Mouse (Mus musculus): ENCODE measurements at regions not wholly inside any gene's neighbourhood (a gene's known extent, or its start where the extent isn't known, plus 50 kb on each side); places are given as distances from the start of the nearest gene placed in this dataset.

DNA sequence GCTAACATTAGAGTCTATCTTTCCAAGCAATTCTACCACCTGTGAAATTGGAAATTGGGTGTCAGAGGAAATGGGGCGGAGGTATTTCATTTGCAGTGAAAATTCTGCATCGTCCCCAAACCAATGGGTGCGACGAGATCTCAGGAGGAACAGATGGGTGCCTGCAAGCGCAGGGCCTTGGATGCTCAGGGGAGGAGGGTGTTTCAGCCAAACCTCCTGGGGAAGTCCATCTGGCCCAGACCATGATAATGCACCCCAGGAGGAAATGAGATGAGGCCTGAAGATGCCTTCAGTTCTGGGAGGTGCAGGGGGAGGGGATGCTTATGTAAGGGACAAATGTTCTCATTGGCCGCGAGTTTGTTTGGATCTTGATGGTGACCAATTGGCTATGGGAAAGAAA is 205.9 kb upstream of the Dynlrb2 start:
- no peak for DNase-seq (ENCODE audit: low spot score in 2 of 2)

DNA sequence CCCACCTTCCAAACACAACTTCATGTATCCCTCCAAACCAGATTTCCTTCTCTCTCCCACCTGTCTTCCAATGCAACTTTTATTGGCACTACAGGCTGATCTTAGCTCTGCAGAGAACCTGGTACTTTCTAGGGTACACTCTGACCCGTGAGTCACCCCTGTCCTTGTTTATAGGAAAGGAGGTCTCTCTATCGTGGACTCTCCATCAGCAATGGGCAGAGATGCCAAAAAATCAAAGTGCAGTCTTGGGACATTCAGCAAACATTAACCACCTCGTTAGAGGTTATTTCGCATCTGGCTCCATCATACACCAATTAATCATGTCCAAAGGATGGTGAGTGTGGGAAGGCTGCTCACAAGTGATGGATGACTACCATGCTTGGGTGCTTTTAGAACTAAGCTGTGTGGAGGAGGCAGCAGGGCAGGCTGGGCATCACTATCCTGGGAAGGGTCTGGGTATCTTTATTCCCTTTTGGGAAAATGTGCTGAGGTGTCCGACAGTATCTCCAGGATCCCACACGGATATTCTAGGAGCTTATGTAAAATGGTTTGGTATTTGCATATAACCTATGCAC is 214.0 kb upstream of the Dynlrb2 start:
- DNase-seq (ENCODE audit: low spot score in 2 of 2), result no peak

DNA sequence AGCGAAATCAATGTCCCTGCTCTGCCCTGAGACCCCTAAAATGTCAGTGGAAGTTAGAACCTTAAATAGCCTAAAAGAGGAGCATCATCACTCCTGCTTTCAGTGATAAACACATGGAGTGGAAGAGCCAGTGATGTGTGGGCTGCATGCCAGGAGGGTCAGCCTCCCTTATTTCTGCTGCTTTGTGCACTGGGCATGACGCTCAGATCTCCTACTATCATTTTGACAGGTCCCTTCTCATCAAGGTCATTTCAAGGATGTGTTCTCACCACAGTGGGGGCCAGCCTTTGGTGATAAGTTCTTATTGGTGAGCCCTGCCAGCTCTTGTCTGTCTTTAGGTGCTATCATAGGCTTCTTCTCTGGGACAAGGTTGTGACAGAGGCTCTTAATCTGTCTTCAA is 215.5 kb upstream of the Dynlrb2 start:
- no peak for DNase-seq (ENCODE audit: low spot score in 2 of 2)

DNA sequence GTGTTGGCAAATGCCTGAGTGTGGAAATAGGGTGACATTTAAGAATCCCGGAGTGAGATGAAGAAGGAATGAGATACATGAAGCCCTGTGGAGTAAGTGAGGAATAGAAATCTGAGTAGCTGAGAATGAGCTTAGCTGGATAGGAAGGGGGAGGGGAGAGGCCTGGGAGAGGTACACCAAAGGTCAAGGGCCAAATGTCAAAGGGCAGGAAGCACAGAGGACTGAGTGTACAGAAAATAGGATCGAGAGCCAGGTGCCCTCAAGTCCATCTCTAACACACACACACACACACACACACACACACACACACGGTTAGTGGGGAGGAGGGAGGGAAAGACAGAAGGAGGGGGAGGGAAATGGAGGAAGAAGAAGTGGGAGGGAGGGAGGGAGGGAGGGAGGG is 220.8 kb upstream of the Dynlrb2 start:
- no peak for DNase-seq (ENCODE audit: low spot score in 2 of 2)

DNA sequence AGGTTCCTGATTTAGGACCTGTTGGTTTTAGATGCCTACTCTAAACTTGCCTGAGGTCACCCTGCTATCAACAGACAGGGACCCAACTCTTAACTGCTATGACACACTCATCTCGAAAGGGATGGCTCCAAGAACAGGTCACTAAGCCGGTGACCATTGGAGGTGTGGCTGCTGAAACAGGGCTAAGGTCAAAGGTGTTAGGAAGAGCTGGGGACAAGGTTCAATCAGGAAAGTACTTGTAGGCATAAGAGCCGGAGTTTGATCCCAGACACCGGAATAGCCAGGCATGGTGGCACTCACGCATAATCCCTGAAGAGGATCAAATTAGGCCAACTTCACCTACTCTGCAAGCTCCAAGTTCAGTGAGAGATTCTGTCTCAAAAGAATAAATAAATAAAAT is 222.4 kb upstream of the Dynlrb2 start:
- no peak for DNase-seq (ENCODE audit: low spot score in 2 of 2)

DNA sequence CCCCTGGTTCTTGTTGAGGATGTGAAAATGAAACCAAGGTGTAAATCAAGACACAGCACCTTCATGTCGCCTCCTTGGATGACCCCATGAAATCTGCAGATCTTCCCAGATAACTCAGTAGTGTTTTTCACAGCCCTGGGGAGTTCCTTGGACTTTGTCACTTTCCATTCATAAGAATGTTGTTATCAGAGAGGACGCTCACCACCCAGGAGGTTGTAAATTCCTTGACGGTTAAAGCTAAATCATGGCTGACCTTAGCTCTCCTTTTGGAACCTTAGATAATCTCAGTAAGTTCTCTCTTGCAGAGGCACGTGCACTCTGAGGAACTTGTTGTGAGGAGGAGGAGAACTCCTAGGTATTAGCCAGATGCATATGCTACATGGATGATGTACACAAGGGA is 229.8 kb upstream of the Dynlrb2 start:
- DNase-seq (ENCODE audit: low spot score in 2 of 2), result no peak

DNA sequence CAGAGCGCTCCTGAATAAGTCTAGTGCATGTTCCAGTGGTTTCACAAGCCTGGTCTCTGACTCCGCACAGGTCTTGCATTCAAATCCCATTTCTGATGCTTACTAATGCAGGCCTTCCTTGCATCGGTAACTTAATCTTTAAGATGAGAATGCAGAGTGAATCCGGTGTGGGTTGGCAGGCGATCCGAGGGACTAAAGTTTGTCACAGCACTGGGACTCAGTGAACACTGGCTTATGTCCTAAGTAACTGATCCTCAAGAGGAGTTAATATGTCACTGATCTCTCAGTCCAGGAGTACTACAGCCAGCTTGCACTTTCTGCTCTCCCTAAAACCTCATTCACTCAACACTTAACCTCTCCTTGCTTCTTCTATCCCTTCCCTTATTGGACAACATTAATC is 233.5 kb upstream of the Dynlrb2 start:
- DNase-seq (ENCODE audit: low spot score in 2 of 2), result no peak

DNA sequence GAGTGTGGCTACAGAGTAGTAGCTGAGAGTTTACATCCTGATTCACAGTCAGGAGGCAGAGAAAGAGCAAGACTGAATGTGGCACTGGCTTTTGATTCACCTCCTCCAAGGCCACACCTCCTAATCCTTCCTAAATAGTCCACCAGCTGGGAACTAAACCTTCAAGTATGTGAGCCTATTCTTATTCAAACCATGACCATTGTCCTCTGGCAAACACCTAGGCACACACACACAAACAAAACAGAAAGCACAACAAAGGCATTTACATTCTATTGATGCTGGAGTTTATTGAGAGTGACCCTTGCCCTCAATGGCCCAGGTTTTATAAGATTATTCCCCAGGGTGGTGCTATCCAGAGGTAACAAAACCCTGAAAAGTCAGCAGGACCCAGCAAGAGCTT is 235.4 kb upstream of the Dynlrb2 start:
- no peak for DNase-seq (ENCODE audit: low spot score in 2 of 2)

DNA sequence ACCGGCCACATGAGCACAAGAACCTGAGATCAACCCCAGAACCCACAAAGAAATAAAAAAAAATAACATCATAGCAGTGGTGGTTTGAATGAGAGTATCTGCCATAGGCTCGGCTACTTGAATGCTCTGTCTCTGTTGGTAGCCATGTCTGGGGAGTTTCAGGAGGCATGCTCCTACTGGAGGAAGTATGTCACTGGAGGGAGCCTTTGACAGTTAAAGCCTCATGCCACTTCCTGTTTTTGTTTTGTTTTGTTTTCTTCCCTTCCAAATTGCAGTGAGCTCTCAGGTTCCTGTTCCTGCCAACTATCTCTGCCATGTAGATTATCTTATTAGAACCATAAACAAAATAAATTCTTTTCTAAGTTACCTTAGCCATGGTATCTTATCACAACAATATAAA is 236.1 kb upstream of the Dynlrb2 start:
- DNase-seq (ENCODE audit: low spot score in 2 of 2), result no peak

DNA sequence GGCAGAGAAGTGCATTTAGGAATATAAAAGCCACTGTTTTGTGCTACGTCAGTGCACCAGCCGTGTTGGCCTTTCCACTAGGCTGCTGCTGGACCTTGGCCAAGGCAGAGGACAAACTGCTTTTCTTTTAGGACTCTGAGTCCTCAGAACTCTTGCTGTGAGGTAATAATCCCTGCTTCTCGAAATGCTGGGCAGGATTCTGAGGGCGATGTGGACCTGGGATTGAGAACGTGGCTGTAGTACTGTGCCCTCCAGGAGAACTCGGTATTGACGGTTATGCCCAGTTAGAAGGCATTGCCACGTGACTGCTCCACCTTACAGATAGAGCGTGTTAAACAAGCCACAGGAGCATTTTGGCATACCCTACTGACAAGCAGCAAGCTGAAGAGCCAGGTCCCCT is 236.6 kb upstream of the Dynlrb2 start:
- DNase-seq (ENCODE audit: low spot score in 2 of 2), result peak in 1 of 2 experiments; percentile 9

DNA sequence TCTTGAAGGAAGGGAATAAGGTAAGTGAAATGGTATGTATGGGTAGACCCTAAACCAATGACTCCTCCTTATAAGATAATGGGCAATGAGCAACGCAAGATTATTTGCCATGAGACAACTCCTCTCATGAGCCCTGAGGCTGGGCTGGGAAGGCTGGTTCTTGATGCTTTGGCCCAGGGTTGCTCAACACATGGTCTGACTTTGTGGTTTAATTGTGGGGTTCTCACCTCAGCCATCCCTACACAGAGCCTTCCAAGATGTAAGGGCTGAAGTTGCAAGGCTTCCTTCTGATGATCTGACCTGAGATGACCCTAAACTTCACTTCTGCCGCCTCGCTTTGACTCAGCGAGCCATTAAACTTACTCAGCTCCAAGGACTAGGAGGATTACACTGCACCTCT is 237.8 kb upstream of the Dynlrb2 start:
- no peak for DNase-seq (ENCODE audit: low spot score in 2 of 2)

DNA sequence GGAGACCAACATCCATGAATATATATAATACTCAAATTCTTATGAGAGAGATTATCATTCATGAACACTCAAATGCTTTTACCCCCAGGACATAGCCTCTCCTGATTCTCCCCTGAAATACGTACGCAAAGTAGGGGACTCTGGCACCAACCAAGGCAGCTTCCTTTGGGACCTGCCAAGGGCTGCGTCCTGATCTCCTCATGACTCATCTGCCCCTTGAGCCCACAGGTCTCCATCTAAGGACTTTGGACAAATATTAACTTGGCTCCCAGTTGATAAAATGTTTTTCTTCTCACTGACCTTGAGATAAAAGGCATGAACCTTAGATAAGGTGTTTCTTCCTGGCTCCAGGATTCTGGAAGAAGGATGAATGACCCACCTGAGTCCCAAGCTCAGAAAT is 239.2 kb upstream of the Dynlrb2 start:
- no peak for DNase-seq (ENCODE audit: low spot score in 2 of 2)

DNA sequence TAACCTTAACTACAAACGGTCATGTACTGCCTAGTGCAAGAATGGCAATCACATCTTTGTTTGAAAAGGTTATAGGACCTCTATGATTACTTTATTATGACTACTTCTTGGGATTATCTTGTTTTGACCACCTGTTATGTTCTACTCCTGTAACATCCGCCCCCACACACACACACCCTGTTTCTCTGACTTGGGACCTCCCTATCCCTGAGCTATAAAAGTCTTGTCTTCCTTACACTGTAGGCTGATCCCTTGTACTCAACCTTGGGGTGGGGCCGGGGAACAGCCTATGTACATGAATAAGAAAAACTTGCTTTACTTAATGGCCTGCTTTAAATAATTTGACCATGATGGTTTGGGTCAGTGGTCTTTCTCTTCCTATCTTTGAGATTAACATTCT is 240.7 kb upstream of the Dynlrb2 start:
- DNase-seq (ENCODE audit: low spot score in 2 of 2), result no peak

DNA sequence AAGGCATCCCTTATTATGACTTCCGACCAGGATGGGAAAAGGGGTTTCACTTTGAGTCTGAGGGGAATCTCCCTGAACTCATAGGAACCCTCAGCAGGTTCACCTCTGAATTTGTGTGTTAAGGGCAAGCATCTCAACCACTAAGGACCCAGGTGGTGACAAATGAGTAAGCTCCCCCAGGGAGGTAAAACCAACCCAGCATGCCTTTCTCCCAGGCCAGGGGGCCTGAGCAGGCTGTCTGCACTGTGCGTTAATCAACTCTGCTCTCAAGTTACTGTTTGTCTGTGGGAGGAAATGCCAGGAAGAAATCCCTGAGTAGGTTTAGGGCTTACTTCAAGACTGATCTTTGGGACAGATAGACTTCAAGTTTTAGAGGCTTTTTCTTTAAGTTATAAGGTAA is 243.5 kb upstream of the Dynlrb2 start:
- DNase-seq (ENCODE audit: low spot score in 2 of 2), result no peak

DNA sequence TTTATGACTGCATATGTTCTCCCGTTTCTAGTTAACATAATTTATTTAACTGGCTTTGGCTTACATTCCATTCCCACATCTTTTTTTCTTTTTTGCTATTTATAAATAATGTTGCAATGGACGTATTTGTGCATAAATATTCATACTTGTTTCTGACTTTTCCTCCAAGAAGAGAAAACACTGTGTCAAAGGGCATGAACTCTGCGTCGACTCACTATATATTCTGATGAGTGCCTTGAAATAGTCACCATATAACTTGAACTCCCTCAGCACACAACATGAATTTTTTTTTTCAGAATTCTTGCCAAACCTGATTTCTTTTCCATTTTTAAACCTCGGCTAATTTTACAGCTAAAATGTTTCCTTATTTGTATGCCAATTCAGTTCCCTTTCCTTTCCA is 249.4 kb upstream of the Dynlrb2 start:
- DNase-seq (ENCODE audit: low spot score in 2 of 2), result no peak

DNA sequence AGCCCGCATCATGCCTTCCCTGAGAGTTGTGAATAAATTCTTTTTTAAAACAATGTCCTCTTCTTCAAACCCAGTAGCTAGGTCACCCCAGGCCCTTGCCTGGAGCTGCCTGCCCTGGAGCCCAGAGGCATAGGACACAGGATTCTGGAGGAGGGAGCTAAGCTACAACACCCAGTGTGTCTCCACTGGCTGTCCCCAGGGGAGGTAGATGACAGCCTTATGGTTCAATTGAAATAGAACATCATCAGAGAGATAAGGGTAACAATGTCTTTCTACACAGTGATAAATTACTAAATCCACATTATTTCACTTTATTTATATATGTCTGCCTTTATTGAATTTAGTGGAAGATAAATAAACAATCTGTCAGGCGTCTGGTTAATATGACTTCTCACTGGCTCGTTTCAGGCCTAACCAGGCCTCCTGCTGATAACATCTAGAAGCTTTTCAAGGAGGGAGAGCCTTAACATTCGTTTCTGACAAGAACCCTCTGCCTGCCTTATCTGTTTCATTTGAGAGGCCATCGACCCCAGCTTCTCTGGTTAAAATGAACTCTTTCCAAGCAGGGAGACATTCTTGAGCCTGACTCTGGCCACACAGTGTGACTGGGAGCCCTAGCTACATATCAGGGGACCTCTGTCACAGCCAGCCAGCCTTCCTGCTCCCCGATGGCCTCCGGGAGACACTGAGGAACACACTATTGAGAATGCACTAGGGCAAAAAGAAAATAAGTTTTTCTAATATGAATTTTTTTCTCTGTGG is 252.1 kb upstream of the Dynlrb2 start:
- DNase-seq (ENCODE audit: low spot score in 2 of 2), result no peak

DNA sequence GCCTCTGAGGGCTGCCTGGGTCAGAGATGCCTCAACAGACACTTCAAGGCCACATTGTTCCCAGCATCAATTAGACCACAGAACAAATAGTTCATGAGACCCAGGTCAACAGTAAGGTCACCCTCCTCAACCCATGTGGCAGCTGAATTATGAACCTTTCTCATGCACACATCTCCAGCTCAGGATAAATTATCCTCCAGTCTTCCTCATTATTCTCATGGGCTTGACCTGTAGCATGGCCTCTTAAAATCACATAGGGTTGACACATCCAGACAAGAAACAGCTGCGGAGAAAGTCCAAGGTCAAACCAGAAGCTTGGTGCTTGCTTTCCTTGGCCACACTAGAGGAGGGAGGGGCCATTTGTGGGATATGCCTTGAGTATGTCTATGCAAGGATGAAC is 256.4 kb upstream of the Dynlrb2 start:
- no peak for DNase-seq (ENCODE audit: low spot score in 2 of 2)

DNA sequence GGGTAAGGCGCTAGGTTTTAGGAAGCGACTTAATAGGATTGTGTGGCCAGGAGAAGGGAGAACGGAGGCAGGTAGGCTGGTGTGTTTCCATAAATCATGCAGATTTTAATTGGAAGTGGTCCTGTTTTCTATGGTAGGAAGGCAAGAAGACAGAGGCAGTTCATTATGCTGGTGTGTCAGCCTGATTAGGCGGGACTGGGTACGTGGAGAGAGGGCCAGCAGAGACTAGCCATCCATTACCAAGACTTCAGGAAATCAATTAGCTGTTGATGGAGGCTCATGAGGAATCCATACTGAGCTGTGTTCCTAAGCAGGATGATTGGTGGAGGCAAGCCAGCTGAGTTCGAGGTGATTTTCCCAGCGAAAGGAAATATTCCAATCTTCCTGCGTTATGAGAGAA is 261.3 kb upstream of the Dynlrb2 start:
- no peak for DNase-seq (ENCODE audit: low spot score in 2 of 2)

DNA sequence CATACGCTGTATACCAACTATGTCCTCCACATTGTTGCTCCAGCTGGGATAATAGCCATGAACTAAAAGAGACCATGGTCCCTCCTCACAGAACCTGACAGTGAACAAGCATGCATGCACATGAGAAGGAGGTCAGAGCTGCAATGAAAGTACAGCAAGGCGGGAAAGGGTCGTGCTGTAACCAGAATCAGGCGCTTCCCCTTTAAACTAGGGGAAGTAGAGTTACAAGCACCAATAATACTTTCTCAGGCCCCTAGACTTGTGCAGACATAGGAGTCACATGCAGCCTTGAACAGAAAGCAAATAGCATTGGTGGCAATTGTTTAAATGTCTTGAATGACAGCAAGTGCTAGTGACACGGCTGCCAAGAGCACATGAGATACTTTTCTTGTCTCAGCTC is 261.8 kb upstream of the Dynlrb2 start:
- DNase-seq (ENCODE audit: low spot score in 2 of 2), result no peak

DNA sequence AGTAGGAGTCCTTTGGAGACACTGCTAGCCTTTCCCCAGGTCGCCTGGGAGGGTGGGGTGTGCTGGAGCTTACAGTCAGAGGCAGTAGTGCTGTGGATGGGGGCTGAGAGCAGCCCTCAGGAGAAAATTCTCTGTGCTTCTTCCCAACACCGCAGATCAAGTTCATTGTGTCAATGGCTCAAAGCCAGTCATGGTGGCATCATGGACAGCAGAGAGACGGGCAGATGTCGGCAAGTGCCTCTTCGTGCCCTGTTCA is 262.9 kb upstream of the Dynlrb2 start:
- DNase-seq (ENCODE audit: low spot score in 2 of 2), result no peak

DNA sequence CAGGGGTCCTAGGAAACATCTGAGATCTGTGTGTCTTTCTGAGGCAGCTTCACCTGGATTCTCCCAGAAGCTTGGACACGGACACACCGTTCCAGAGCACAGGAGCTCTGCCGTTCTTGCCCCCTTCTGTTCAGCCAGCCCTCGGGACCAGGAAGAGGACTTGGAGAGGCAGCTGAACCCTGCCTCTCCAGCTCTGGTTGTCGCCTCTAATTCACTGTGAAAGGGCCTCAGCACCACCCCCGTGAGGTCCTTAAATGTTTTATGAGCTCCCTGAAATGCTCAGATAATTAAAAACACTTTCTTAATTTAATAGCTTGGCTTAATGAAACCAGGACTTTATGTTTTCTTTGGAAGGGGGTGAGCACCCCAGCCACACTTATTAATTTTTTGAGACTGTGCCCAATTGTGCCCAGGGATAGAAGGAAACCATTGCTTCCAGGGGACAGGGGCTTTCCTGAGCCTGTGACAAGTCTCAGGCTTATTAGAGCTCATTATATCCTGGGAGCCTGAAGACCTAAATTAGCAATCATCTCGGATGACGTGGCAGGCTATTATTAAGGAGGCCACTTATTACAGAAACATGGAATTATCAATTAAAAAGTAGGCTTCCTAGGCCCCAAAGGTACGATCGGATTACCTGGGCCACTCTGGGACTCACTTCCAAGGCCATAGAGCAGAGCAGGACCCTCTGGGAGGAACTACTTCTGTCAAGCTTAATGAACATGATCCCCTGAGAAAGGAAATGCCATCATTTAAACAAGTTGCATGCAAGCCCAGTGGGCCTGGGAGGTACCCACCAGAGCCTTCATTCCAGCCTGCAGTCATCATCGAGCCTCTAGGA is 263.4 kb upstream of the Dynlrb2 start:
- DNase-seq (ENCODE audit: low spot score in 2 of 2), result no peak

DNA sequence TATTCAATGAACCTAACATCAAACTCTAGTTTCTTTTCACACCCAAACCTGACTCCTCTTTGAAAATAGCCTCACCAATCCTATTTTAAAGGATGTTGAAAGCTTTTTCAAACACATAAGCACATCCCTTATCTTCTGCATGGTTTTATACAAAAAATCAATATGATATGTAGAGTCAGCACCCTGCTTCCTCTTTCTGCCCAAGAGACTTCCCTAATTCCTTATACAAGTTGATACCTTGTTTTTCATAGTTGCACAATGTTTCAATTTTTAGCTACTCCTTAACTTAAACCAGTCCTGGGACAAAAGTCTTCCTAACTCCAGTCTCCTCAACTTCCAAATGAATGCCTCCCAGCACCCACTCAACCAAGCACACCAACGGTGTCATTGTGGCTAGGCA is 266.1 kb upstream of the Dynlrb2 start:
- DNase-seq (ENCODE audit: low spot score in 2 of 2), result no peak

DNA sequence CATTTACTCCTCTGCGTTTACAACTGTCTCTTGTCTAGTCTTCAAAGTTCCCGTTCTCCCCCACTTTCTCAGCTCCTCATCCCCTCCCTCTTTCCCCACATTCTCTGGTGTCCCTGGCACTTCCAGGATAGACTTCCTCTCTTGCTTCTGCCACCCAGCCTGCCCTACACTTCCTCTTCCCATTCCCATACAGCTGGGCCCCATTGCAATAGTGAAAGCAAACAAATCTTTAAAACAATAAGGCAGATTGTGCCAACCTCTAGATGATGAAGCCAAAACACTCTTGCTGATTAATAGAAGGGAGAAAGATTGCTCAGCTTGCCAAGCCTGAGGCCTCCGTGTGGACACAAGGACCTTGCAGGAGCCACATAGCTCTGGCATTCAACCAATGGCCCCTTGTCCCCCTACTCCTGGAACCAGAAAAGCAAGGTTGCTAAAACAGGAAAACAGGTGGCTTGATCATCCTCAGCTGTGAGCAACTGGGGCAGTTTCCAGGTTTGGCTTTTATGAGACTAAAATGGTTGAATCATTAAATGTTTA is 267.1 kb upstream of the Dynlrb2 start:
- DNase-seq (ENCODE audit: low spot score in 2 of 2), result no peak

Measured in frontal cortex, postnatal 10 days (tissue).